Mouse (Mus musculus) adrenal gland, postnatal 25 days (tissue): ENCODE data around the gene Tmem209. TPM values are rescaled to one million over a fixed set of nuclear protein-coding genes. Genes with fewer than 3 reads are reported as not detected.

Experiments
- DNase-seq: peaks from one replicate; pipeline ENCODE4 v3.0.0; 2021; ENCODE audit warnings: mixed read lengths
- total RNA-seq: library from RNA; stranded (reverse); gene quantifications from 2 replicates; pipeline ENCODE4 v1.2.3, GENCODE M21; 2021

Tmem209 gene
- total RNA-seq, 1 experiment from 2014 or later: 25.9 TPM

GRCm38 (mm10) chr6:30461755-30462344 is 47.7 kb downstream of the Tmem209 start:
- DNase-seq: no peak

- peak; percentile 39 for DNase-seq
Observed at GRCm38 (mm10) chr6:30460750-30461446, 48.7 kb downstream of the Tmem209 start.

- DNase-seq: peak; percentile 86
Observed at GRCm38 (mm10) chr6:30459811-30460749, 49.5 kb downstream of the Tmem209 start.

- no peak for DNase-seq
Observed at GRCm38 (mm10) chr6:30459056-30459747, 50.4 kb downstream of the Tmem209 start.

GRCm38 (mm10) chr6:30458626-30459025 is 51.0 kb downstream of the Tmem209 start:
- no peak for DNase-seq

- no peak for DNase-seq
Observed at GRCm38 (mm10) chr6:30456991-30457390, 52.6 kb downstream of the Tmem209 start.

GRCm38 (mm10) chr6:30439576-30439975 is 70.0 kb downstream of the Tmem209 start:
- no peak for DNase-seq

GRCm38 (mm10) chr6:30437054-30437453 is 72.5 kb downstream of the Tmem209 start:
- DNase-seq: no peak

GRCm38 (mm10) chr6:30436476-30436875 is 73.1 kb downstream of the Tmem209 start:
- no peak for DNase-seq

GRCm38 (mm10) chr6:30432461-30433192 is 77.0 kb downstream of the Tmem209 start:
- no peak for DNase-seq

Other genes with a start within 250 kb of the Tmem209 start
- 107 and 137 TPM in 2 replicates for gene Ube2h, start 205.2 kb downstream of the Tmem209 start, total RNA-seq
- 17.7 and 20.0 TPM in 2 replicates for gene Zc3hc1, start 118.8 kb downstream of the Tmem209 start, total RNA-seq
- gene Klhdc10, start 107.9 kb downstream of the Tmem209 start, total RNA-seq: 58.5 and 86.2 TPM in 2 replicates
- 0.55 TPM in 1 of 2 replicates, not detected in the other for gene Ssmem1, start 66 bp upstream of the Tmem209 start, total RNA-seq
- gene Cpa2, start 31.8 kb upstream of the Tmem209 start, total RNA-seq: 0.52 and 0.90 TPM in 2 replicates
- 1.2 and 1.7 TPM in 2 replicates for gene Cpa4, start 58.6 kb upstream of the Tmem209 start, total RNA-seq
- gene Cpa5, start 101.2 kb upstream of the Tmem209 start, total RNA-seq: not detected in 2 replicates
- not detected in 2 replicates for gene Cpa1, start 129.4 kb upstream of the Tmem209 start, total RNA-seq
- gene Cep41, start 184.0 kb upstream of the Tmem209 start, total RNA-seq: 5.7 and 9.9 TPM in 2 replicates
- 54.9 and 56.7 TPM in 2 replicates for gene Mest, start 213.8 kb upstream of the Tmem209 start, total RNA-seq